ENCODE assay signal across 9 mouse cellular contexts in the genomic region with DNA sequence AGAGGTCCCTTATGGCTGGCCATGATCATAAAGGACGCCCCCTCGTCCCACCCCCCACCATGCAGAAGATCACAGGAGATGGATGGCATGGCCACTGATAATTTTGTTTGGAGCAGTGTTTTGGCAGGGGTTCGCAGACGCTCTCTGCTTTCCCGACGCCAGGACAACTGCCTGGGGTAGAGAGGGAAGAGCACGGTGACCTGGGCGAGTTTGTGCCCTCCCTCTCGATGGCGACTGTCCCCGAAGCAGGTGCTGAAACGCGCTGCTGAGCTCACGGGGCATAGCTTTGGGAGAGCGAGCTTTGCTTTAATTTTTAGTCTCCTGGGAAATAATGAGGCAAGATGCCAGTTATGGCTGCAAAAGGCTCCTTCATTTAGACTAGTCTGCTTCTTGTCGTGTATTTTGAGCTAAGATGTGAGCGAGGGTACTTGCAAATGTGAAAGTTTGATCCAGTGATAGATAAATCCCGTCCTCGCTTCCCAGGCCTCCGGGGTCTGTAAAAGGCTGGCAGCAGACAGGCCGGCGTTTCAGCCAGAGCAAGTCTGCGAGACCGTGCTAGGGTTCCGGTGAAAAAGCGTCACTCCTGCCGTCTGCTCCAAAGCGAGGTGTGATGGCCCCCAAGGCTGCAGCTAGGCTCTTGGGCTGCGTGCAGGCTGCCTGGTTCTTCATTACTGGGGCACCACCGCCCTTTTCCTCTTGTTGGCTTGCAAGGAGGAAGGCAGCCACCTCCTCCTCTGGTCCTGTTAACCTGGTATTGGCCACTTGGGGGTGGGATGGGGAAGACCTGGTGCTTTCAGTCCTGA. TPM values are rescaled to one million over a fixed set of nuclear protein-coding genes. Genes with fewer than 3 reads are reported as not detected.
DNase-seq lines count a peak whose midpoint lies in the region; ATAC-seq and TF ChIP-seq lines count a peak whose summit lies in the region.
"Had no signal": no experiment of that assay in that cellular context is flagged by ENCODE, and none has a peak within 500 bp of the region (broad histone marks: within the 10 kb centered on the region; RNA-seq: fewer than 3 reads in every experiment).

No protein-coding gene starts in this region.

- TF ChIP-seq EP300 in stomach, postnatal 0 days (optimal IDR thresholded peaks at IDR 0.05) = no peak

- peak; percentile 8 for DNase-seq in left cerebral cortex, postnatal 4 days
- no peak for DNase-seq in left cerebral cortex, adult 11 months (ENCODE audit: low spot score)
- DNase-seq in adrenal gland, adult 2 months = peak; percentile 33
- peak; percentile 69 for DNase-seq in embryonic facial prominence, embryonic 14.5 days (ENCODE audit: low spot score)
- DNase-seq in stomach, postnatal 0 days (ENCODE audit: low spot score) = peak; percentile 56

- H3K9me3 ChIP-seq in embryonic facial prominence, embryonic 14.5 days (ENCODE audit: control insufficient read depth, low read length) = no peaks in the 10 kb centered on the region
- H3K9me3 ChIP-seq in hindbrain, embryonic 15.5 days = no peaks in the 10 kb centered on the region
- H3K9me3 ChIP-seq in stomach, postnatal 0 days (ENCODE audit: control insufficient read depth, low read length) = no peaks in the 10 kb centered on the region

- TF ChIP-seq CTCF in stomach, postnatal 0 days (IDR thresholded peaks at IDR 0.05; ENCODE audit: low read depth) = no peak

- peak overlapping the region; percentile 60 for H3K4me3 ChIP-seq in embryonic facial prominence, embryonic 14.5 days (ENCODE audit: low read depth, low read length)
- peak overlapping the region; percentile 72 for H3K4me3 ChIP-seq in hindbrain, embryonic 15.5 days
- H3K4me3 ChIP-seq in stomach, postnatal 0 days (ENCODE audit: low read depth, low read length) = peak overlapping the region; percentile 55

- intact Hi-C loops in left cerebral cortex, postnatal 4 days (cut with DNase I) = no loop called here

- H3K27me3 ChIP-seq in embryonic facial prominence, embryonic 14.5 days (replicated peaks; ENCODE audit: control insufficient read depth, insufficient read depth, low read length) = peaks cover 33% of the 10 kb centered on the region
- peaks cover 5% of the 10 kb centered on the region for H3K27me3 ChIP-seq in hindbrain, embryonic 15.5 days
- no peaks in the 10 kb centered on the region for H3K27me3 ChIP-seq in stomach, postnatal 0 days (ENCODE audit: control insufficient read depth, insufficient read depth, low read length)

- H3K4me1 ChIP-seq in embryonic facial prominence, embryonic 14.5 days (ENCODE audit: control insufficient read depth, insufficient read depth, low read length) = peaks cover 9% of the 10 kb centered on the region; the same call in 1 of the 2 replicates
- H3K4me1 ChIP-seq in hindbrain, embryonic 15.5 days (replicated peaks) = peaks cover 29% of the 10 kb centered on the region
- no peaks in the 10 kb centered on the region; the same call in 1 of the 2 replicates for H3K4me1 ChIP-seq in stomach, postnatal 0 days (replicated peaks; ENCODE audit: control insufficient read depth, insufficient read depth)

- no peak overlapping the region for H3K27ac ChIP-seq in embryonic facial prominence, embryonic 14.5 days (replicated peaks; ENCODE audit: low read depth, low read length)
- H3K27ac ChIP-seq in hindbrain, embryonic 15.5 days (replicated peaks) = peak overlapping the region; percentile 79
- H3K27ac ChIP-seq in stomach, postnatal 0 days (replicated peaks) = no peak overlapping the region
- H3K27ac ChIP-seq: macrophage had no signal

- H3K36me3 ChIP-seq in embryonic facial prominence, embryonic 14.5 days (ENCODE audit: control insufficient read depth, insufficient read depth, low read length) = no peaks in the 10 kb centered on the region
- H3K36me3 ChIP-seq in hindbrain, embryonic 15.5 days = no peaks in the 10 kb centered on the region
- H3K36me3 ChIP-seq in stomach, postnatal 0 days (ENCODE audit: control insufficient read depth, insufficient read depth, low read length) = no peaks in the 10 kb centered on the region

- H3K4me2 ChIP-seq in embryonic facial prominence, embryonic 14.5 days (ENCODE audit: low read depth, low read length) = peak overlapping the region; percentile 95
- H3K4me2 ChIP-seq in hindbrain, embryonic 15.5 days = peak overlapping the region; percentile 88
- H3K4me2 ChIP-seq in stomach, postnatal 0 days (replicated peaks; ENCODE audit: low read depth) = peak overlapping the region; percentile 96

- peak; percentile 48; the same call in 1 of the 2 replicates for ATAC-seq in embryonic facial prominence, embryonic 14.5 days (ENCODE audit: low read depth)
- peak; percentile 23 for ATAC-seq in hindbrain, embryonic 15.5 days (ENCODE audit: low FRiP score, low read depth)
- 0 out of 2 replicates have a peak, but pooled peaks have one; percentile 19 for ATAC-seq in megakaryocyte, adult 5-6 weeks (ENCODE audit: poor library complexity, severe bottlenecking)
- ATAC-seq in stomach, postnatal 0 days (ENCODE audit: low FRiP score, low TSS enrichment) = 0 out of 2 replicates have a peak, but pooled peaks have one; percentile 8
- ATAC-seq in inflammation-experienced regulatory T-cells, adult 6 months = no peak

- 2% methylated on average over 28 of the region's 30 CpGs for WGBS in embryonic facial prominence, embryonic 14.5 days
- WGBS in hindbrain, embryonic 15.5 days = under 1% methylated on average over 30 of the region's 30 CpGs
- WGBS in stomach, postnatal 0 days = 2% methylated on average over 30 of the region's 30 CpGs

- peak overlapping the region; percentile 58; the same call in 1 of the 2 replicates for H3K9ac ChIP-seq in embryonic facial prominence, embryonic 14.5 days (ENCODE audit: low read depth, low read length)
- H3K9ac ChIP-seq in hindbrain, embryonic 15.5 days = peak overlapping the region; percentile 59
- no peak overlapping the region for H3K9ac ChIP-seq in stomach, postnatal 0 days (ENCODE audit: low read length)

RNA-seq across cellular contexts. Expression of a gene that starts 1.3 kb away (rescaled TPM):
- 10 to 100 TPM; 79.3 to 95.1 TPM for total RNA-seq in left cerebral cortex, postnatal 4 days (2021)
- 10 to 100 TPM; 14.7 to 16.2 TPM for total RNA-seq in adrenal gland, adult 2 months (2021)
- polyA plus RNA-seq in adrenal gland, adult 2 months (2012; rRNA removed) = 15.6 and 27.6 TPM in 2 replicates
- 6.2 and 6.7 TPM in 2 replicates for polyA plus RNA-seq in embryonic facial prominence, embryonic 14.5 days (2014; fragmentation: Nextera tagmentation; extraction: Ambion mirVana)
- polyA plus RNA-seq in hindbrain, embryonic 15.5 days (2015; fragmentation: Nextera tagmentation; extraction: Ambion mirVana) = 85.9 and 91.0 TPM in 2 replicates
- not detected in 2 replicates for total RNA-seq in megakaryocyte, adult 5-6 weeks (2015)
- total RNA-seq in megakaryocyte, adult 5-6 weeks (2017) = not detected in 2 replicates
- polyA plus RNA-seq in stomach, postnatal 0 days (2015; fragmentation: Nextera tagmentation; extraction: Ambion mirVana) = 5.5 and 6.2 TPM in 2 replicates
- polyA plus RNA-seq in inflammation-experienced regulatory T-cells, adult 6 months (2017; shearing (Covaris generic)) = not detected
